Mouse (Mus musculus) hindbrain, embryonic 13.5 days (tissue): ENCODE measurements around the gene Aoc1. TPM values are rescaled to one million over a fixed set of nuclear protein-coding genes. Genes with fewer than 3 reads are reported as not detected.
"Not testable (repeated sequence)": the region's sequence is repeated elsewhere in the genome, so short reads cannot be mapped to it uniquely, and the experiment has no call there.

ENCODE experiments used
- ATAC-seq: fragments of 200-750 bp; cut with Nextera tagmentation; 2 replicates; pipeline ENCODE4 v1.8.0; 2017; ENCODE audit warnings: moderate TSS enrichment; ENCODE audit not compliant: low FRiP score
- H3K27ac ChIP-seq: fragments of 300-500 bp; sonication (generic); 2 replicates; pipeline ENCODE4 v1.5.1; 2015; ENCODE audit warnings: inconsistent platforms, mild to moderate bottlenecking, moderate library complexity
- H3K27me3 ChIP-seq: fragments of 300-500 bp; sonication (generic); 2 replicates; pipeline ENCODE4 v1.6.1; 2015; ENCODE audit warnings: mild to moderate bottlenecking, inconsistent platforms
- H3K36me3 ChIP-seq: fragments of 300-500 bp; sonication (generic); 2 replicates; pipeline ENCODE4 v1.6.1; 2015; ENCODE audit warnings: mild to moderate bottlenecking, inconsistent platforms
- H3K4me1 ChIP-seq: fragments of 300-500 bp; sonication (generic); replicated peaks from 2 replicates; pipeline ENCODE4 v1.6.1; 2015; ENCODE audit warnings: inconsistent platforms
- H3K4me2 ChIP-seq: fragments of 300-500 bp; sonication (generic); 2 replicates; pipeline ENCODE4 v1.6.1; 2015; ENCODE audit warnings: inconsistent platforms, mild to moderate bottlenecking, moderate library complexity
- H3K4me3 ChIP-seq: fragments of 300-500 bp; sonication (generic); 2 replicates; pipeline ENCODE4 v1.5.1; 2015; ENCODE audit warnings: mild to moderate bottlenecking, inconsistent platforms
- H3K9ac ChIP-seq: fragments of 300-500 bp; sonication (generic); 2 replicates; pipeline ENCODE4 v1.6.1; 2015; ENCODE audit warnings: mild to moderate bottlenecking, inconsistent platforms
- H3K9me3 ChIP-seq: fragments of 300-500 bp; sonication (generic); 2 replicates; pipeline ENCODE4 v1.6.1; 2016; ENCODE audit warnings: inconsistent platforms
- WGBS: fragments of 180-500 bp; shearing (Covaris S2); methylation state at CpG from one replicate; pipeline ENCODE4 v1.1.7; 2015; 5-methylcytosine and 5-hydroxymethylcytosine counted together
- polyA plus RNA-seq: library from polyadenylated mRNA; unstranded; fragments of >200 nt; fragmentation: Nextera tagmentation; extraction: Ambion mirVana; gene quantifications from 2 replicates; pipeline ENCODE4 v1.2.1, GENCODE M21; 2015

Aoc1 gene
- polyA plus RNA-seq, 1 experiment from 2014 or later: not detected

DNA sequence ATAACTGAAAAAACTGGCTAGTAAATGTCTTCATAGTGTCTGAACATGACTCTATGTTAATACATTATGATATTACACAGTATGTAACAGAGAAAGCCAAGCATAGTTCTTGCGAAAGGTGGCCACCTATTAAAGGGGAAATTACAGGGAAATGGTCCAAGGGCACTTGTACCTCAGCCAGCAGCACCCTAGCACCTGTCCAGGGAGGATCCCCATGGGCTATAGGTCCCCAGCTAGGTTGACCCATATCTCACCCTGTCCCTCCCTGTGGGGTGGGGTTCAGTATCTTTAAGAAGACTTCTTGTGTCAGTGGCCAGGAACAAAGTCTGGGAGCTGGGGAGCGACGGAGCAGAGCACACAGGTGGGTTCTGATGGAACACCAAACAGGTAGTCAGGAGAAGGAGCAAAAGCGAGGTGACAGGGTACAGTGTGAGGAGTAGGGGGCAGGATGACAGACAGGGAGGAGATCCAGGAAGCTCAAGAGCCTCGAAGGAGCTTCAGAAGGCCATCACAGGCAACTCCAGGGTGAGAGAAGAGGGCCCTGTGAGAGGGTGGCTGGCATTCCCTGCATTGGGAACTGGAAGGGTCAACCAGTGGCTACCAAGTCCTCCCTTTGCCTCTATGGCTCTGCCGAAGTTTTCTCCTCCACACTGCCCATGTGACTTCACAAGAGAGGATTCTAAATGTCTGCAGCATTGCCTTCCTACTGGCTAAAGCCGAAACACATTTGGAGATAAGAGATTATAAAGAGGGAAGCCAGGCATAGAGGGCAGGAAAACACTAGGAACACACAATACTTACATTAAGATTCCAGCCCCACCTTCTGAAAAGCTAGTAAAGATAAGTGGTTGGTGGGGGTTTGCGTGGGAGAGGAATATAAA is 22.5 kb downstream of the Aoc1 start:
- Histone ChIP-seq H3K4me2 (no peak overlapping the region), H3K4me1 (no peaks in the 10 kb centered on the region), H3K4me3 (no peak overlapping the region), H3K27ac (no peak overlapping the region), H3K36me3 (no peaks in the 10 kb centered on the region), H3K9me3 (peaks cover 5% of the 10 kb centered on the region; the same call in 1 of the 2 replicates), H3K27me3 (no peaks in the 10 kb centered on the region), H3K9ac (no peak overlapping the region)
- WGBS: 92% methylated on average over 8 of the region's 8 CpGs
- ATAC-seq: no peak

DNA sequence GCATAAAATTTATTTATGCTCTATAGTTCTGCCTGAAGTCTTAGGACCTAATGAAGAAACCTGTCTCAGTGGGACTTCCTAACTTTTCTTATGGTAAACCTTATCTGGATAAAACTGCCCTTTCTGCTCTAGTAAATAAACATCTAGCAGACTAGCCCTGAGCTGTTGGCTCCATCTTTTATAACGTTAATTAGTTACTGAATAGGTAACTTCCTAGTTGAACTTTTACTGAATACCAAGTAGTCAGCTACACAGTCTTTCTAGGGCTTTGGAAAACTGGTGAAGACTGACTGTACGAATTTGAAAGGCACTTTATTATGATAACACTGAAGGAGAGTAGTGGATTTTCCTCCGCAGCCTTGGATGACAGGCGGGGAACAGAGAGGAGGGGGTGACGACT is 23.2 kb downstream of the Aoc1 start:
- WGBS: 87% methylated on average over 5 of the region's 5 CpGs
- Histone ChIP-seq H3K36me3 (no peaks in the 10 kb centered on the region), H3K27me3 (no peaks in the 10 kb centered on the region), H3K9ac (no peak overlapping the region), H3K9me3 (peaks cover 5% of the 10 kb centered on the region; the same call in 1 of the 2 replicates), H3K27ac (no peak overlapping the region), H3K4me1 (no peaks in the 10 kb centered on the region), H3K4me2 (no peak overlapping the region), H3K4me3 (no peak overlapping the region)
- ATAC-seq: no peak

DNA sequence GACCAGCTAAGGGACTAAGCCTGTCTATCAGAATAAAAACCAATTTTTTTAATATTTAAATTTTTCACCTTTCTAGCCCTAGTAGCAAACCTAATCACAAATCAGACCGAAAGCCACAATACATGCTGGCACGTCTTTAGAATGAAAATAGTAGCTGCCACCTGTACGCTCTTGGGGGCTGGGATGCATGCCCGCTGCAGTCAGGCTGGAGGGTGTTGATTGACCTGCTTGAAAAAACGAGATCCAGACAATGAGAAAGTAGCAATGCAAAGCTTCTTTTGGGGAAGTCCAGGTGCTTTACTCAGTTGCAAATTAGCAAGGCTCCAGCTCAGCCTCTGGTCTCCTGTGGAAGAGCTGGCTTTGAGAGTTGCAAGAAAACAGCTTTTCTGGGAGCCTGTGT is 24.3 kb downstream of the Aoc1 start:
- Histone ChIP-seq H3K9me3 (peaks cover 5% of the 10 kb centered on the region; the same call in 1 of the 2 replicates), H3K9ac (no peak overlapping the region), H3K4me2 (no peak overlapping the region), H3K27ac (no peak overlapping the region), H3K4me1 (no peaks in the 10 kb centered on the region), H3K4me3 (no peak overlapping the region), H3K27me3 (no peaks in the 10 kb centered on the region), H3K36me3 (no peaks in the 10 kb centered on the region)
- ATAC-seq: no peak
- WGBS: 83% methylated on average over 5 of the region's 5 CpGs

DNA sequence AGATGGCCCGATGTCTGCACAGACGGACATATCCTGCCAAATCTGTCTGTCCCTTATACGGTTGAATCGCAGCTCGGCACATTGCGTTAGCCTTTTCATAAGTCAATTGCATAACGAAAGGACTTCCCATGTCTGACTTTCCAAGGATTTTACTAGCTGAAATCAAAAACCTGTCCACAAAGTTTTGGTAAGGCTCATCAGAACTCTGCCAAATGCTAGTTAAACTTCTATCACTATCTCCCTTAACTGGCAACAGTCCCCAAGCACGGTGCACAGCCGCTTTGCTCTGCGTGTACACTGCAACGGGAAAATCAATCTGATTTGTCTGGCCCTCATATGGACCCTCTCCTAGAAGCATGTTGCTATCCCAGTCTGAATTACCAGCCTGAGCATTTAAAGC is 28.6 kb downstream of the Aoc1 start:
- not testable (repeated sequence) for H3K9ac ChIP-seq, ATAC-seq, H3K4me3 ChIP-seq, H3K27me3 ChIP-seq, H3K4me2 ChIP-seq, H3K36me3 ChIP-seq, H3K9me3 ChIP-seq, H3K4me1 ChIP-seq, H3K27ac ChIP-seq
- WGBS: 97% methylated on average over 11 of the region's 11 CpGs

DNA sequence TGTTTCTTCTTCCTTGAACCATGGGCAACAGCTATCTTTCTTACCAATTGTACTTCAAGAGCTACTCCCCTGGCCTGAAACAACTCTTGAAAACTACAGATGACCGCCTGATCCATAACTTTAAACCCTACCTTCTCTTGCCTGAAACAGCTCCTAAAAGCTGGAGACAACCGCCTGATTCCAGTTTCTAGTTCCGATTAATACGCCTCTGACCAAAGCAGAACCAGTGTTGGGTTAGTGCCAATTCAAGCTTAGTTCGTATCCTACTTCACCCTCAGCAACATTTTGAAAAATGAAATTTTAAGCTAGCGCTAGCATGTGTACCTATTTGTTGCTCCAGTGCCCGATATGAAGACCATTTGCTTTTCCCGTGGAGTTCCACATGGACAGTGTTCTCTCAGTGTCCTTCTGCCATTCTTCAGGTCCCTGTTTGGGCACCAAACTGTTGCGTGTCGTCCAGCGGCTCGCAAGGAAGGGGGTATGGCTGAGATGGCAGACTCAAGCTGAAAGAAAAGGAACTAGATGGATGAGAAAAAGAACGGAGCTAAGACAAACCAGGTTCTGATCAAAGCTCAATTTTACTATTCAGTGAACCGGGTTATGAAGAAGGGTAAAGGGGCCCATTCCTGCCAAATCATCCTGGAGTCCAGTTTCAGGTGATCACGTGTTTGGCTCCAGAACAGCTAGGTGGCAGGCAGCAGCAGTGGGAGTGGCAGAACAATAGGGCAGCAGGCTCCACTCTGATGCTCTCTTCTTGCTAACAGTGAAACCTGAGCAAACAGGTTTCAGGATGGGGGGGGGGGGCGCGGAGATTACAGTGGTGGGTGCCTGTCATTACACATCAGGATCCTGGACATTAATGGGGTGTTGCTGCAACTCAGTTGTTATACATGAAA is 30.1 kb downstream of the Aoc1 start:
- Histone ChIP-seq H3K4me1 (no peaks in the 10 kb centered on the region), H3K4me2 (no peak overlapping the region), H3K27me3 (no peaks in the 10 kb centered on the region), H3K36me3 (no peaks in the 10 kb centered on the region), H3K9ac (no peak overlapping the region), H3K9me3 (no peaks in the 10 kb centered on the region), H3K4me3 (no peak overlapping the region), H3K27ac (no peak overlapping the region)
- no peak for ATAC-seq
- 89% methylated on average over 17 of the region's 17 CpGs for WGBS

DNA sequence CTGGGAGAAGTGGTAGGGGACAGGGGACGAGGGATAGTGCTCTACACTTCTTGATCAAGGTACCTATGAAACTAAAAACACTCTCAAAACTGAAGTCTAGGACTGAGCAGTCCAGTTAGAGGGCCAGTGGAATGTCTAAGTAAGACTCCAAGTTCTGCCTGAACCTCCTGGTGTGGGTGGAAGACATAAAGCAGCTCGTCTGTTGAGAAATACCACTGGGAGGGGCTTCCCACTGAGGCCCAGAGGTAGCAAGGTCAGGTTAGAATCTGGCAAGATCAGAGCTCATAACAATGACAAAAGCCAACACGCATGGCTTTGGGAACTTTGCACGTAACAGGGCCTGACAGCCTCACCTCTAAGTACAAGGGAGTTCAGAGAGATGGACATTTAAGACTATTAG is 30.7 kb downstream of the Aoc1 start:
- no peak overlapping the region for H3K4me2 ChIP-seq
- no peaks in the 10 kb centered on the region for H3K9me3 ChIP-seq
- no peaks in the 10 kb centered on the region for H3K36me3 ChIP-seq
- no peaks in the 10 kb centered on the region for H3K27me3 ChIP-seq
- H3K27ac ChIP-seq: no peak overlapping the region
- H3K4me1 ChIP-seq: no peaks in the 10 kb centered on the region
- 69% methylated on average over 4 of the region's 4 CpGs for WGBS
- no peak overlapping the region for H3K4me3 ChIP-seq
- no peak for ATAC-seq
- H3K9ac ChIP-seq: no peak overlapping the region

DNA sequence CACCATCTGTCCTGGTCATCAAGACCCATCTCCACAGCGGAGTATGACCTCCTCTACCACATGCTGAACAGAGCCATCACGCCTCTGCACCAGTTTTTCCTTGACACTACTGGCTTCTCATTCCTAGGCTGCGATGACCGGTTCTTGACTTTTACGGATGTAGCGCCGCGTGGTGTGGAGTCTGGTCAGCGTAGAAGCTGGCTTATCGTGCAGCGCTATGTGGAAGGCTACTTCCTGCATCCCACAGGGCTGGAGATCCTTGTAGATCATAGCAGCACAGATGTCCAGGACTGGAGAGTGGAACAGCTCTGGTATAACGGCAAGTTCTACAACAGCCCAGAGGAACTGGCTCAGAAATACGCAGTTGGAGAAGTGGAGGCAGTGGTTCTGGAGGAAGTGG is 32.9 kb downstream of the Aoc1 start:
- no peak overlapping the region for H3K9ac ChIP-seq
- no peak overlapping the region for H3K4me3 ChIP-seq
- no peaks in the 10 kb centered on the region for H3K4me1 ChIP-seq
- H3K9me3 ChIP-seq: no peaks in the 10 kb centered on the region
- no peak overlapping the region for H3K27ac ChIP-seq
- H3K4me2 ChIP-seq: no peak overlapping the region
- WGBS: 94% methylated on average over 13 of the region's 13 CpGs
- H3K36me3 ChIP-seq: no peaks in the 10 kb centered on the region
- no peak for ATAC-seq
- no peaks in the 10 kb centered on the region for H3K27me3 ChIP-seq

DNA sequence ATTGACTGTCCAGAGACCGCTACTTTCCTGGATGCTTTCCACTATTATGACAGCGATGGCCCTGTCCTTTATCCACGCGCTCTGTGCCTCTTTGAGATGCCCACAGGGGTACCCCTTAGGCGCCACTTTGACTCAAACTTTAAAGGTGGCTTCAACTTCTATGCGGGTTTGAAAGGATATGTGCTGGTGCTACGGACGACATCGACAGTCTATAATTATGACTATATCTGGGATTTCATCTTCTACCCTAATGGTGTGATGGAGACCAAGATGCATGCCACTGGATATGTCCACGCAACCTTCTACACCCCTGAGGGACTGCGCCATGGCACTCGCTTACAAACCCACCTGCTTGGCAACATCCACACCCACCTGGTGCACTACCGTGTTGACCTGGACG is 33.7 kb downstream of the Aoc1 start:
- Histone ChIP-seq H3K27ac (no peak overlapping the region), H3K36me3 (no peaks in the 10 kb centered on the region), H3K4me3 (no peak overlapping the region), H3K4me2 (no peak overlapping the region), H3K27me3 (no peaks in the 10 kb centered on the region), H3K9me3 (no peaks in the 10 kb centered on the region), H3K4me1 (no peaks in the 10 kb centered on the region), H3K9ac (no peak overlapping the region)
- ATAC-seq: no peak
- WGBS: 96% methylated on average over 14 of the region's 14 CpGs

DNA sequence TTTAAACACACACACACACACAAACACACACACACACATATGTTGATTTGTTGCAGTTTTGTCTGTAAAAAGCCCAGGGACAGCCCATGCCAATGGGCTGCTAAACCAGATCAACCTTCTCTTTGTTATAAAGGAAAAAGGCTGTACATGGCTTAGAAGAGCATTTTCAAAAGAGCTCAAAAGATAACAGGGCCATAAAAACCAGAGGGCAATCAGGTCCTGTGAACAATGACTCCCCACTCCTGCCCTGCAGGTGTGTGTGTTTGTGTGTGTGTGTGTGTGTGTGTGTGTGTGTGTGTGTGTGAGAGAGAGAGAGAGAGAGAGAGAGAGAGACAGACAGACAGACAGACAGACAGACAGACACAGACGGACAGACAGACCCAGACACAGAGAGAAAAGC is 36.5 kb downstream of the Aoc1 start:
- no peaks in the 10 kb centered on the region for H3K27me3 ChIP-seq
- ATAC-seq: no peak
- H3K9ac ChIP-seq: no peak overlapping the region
- WGBS: 84% methylated on average over 1 of the region's 1 CpGs
- H3K4me2 ChIP-seq: no peak overlapping the region
- no peaks in the 10 kb centered on the region for H3K4me1 ChIP-seq
- no peak overlapping the region for H3K4me3 ChIP-seq
- H3K27ac ChIP-seq: no peak overlapping the region
- no peaks in the 10 kb centered on the region for H3K9me3 ChIP-seq
- no peaks in the 10 kb centered on the region for H3K36me3 ChIP-seq

DNA sequence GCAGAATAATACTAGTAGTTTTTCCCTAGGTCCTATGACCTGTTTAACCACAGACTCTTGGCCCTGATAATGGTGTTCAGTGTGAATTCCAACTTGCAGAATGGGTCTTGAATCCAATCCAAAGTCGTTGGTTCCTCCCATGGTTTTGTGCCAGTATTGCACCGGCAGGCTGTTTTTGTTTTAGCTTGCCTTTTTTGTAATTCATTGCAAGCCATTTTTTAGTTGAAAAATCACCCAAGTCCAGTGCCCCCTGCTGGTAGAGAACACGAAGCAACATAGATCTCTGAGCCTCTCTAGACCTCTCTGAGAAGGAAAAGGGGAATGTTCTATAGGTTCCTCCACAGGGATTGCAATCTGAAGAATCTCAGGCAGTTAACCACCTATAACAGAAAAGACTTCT is 39.3 kb downstream of the Aoc1 start:
- no peak for ATAC-seq
- Histone ChIP-seq H3K4me3 (no peak overlapping the region), H3K9me3 (no peaks in the 10 kb centered on the region), H3K27me3 (no peaks in the 10 kb centered on the region), H3K4me1 (no peaks in the 10 kb centered on the region), H3K9ac (no peak overlapping the region), H3K36me3 (no peaks in the 10 kb centered on the region), H3K27ac (no peak overlapping the region), H3K4me2 (no peak overlapping the region)
- WGBS: 44% methylated on average over 3 of the region's 3 CpGs

DNA sequence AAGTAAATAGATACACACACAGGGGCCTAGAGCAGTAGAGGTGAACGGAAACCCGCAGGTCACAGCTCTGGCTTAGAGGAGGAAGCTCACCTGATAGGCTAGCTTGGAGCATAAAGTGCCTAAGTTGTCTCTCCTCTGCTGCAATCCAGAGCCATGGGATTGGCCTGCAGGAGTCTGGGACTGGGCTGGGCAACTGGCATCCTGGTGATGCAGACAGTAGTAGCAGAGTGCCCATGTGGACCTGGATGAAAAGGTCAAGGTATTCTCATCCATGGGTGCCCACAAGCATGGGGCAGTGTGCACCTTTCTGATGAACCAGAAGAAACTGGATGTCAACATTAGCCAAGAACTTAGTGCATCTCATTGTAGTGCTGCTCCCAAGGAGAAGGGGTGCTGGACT is 40.9 kb downstream of the Aoc1 start:
- no peaks in the 10 kb centered on the region for H3K4me1 ChIP-seq
- ATAC-seq: no peak
- no peaks in the 10 kb centered on the region for H3K27me3 ChIP-seq
- no peak overlapping the region for H3K4me3 ChIP-seq
- 94% methylated on average over 2 of the region's 2 CpGs for WGBS
- H3K9me3 ChIP-seq: no peaks in the 10 kb centered on the region
- no peaks in the 10 kb centered on the region for H3K36me3 ChIP-seq
- no peak overlapping the region for H3K4me2 ChIP-seq
- H3K27ac ChIP-seq: no peak overlapping the region
- no peak overlapping the region for H3K9ac ChIP-seq

DNA sequence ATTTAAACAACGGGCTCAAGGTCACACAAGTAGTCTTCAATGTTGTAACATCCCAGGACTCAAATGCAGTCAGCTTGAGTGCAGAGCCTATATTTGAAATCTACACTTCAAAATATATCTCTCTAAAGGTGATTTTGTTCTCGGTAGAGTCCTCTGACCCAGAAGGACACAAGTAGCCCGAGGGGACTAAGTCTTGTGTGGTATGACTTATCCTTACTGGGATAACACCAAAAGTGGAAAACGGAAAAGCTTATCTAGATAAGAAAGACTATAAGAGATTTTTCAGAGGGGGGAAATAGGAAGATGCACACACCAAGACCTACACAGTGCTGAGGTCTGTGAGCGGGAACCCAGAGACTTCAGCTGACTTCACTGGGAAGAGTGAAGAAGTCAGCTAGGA is 56.9 kb downstream of the Aoc1 start, which contains the start of gene 1600015I10Rik:
1600015I10Rik (plus strand) TSS at position 301 of the 400 bp plus-strand sequence.
- no peaks in the 10 kb centered on the region for H3K36me3 ChIP-seq
- H3K27ac ChIP-seq: no peak within 1 kb of the TSS
- no peak within 1 kb of the TSS for H3K9ac ChIP-seq
- no peaks in the 10 kb centered on the region for H3K4me1 ChIP-seq
- H3K9me3 ChIP-seq: no peaks in the 10 kb centered on the region
- ATAC-seq: no peak
- no peak within 1 kb of the TSS for H3K4me2 ChIP-seq
- H3K4me3 ChIP-seq: no peak within 1 kb of the TSS
- H3K27me3 ChIP-seq: no peaks in the 10 kb centered on the region
- WGBS: 93% methylated on average over 5 of the region's 5 CpGs
